Mouse (Mus musculus): ENCODE results near the gene Kcng1. TPM values are rescaled to one million over a fixed set of nuclear protein-coding genes. Genes with fewer than 3 reads are reported as not detected.

Kcng1 gene
- polyA plus RNA-seq, 1 experiment from 2014 or later: not detected

GRCm38 (mm10) chr2:168260900-168261299 lies 20.6 kb downstream of the Kcng1 start:
- DNase-seq (ENCODE audit: low spot score): no peak

DNA sequence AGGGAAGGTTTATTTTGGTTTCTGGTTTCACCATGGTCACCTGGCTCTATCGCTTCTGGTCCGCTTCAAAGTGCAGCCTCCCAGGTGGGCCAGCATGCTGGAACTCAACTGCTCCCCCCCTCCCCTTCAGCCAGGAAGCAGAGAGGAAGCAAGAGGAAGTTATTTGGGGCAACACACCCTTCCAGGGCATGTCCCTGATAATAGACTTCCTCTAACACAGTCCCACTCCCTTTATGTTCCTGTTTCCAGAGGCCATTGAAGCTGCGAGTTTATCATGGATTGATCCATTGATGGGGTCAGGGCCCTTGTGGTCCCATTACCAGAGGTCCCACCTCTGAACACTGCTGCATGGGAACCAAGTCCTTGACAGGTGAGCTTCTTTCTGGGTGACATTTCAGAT lies 21.4 kb downstream of the Kcng1 start:
- DNase-seq (ENCODE audit: low spot score): no peak

- DNase-seq (ENCODE audit: low spot score): no peak
Measured at GRCm38 (mm10) chr2:168259046-168259445, 22.5 kb downstream of the Kcng1 start.

DNA sequence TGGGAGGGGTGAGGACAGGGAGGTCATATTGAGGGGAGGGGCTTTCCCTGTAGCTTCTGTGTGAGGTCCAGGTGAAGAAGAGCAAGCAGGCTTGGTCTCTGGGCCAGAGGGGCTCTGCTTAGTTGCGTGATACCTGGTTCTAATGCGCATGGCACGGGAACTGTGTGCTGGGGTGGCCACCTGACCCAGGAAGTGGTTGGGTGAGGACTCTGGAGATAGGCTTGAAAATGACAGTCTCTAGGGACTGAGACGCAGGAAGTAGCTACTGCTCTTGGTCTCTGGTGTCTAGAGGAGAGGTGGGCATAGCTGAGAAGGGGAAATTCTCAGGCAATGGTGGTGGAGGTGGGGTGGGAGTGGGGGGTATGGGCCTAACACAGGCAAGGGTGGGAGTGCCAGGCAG lies 24.3 kb downstream of the Kcng1 start:
- DNase-seq (ENCODE audit: low spot score): no peak

- no peak for DNase-seq (ENCODE audit: low spot score)
Measured at GRCm38 (mm10) chr2:168256506-168256905, 25.0 kb downstream of the Kcng1 start.

DNA sequence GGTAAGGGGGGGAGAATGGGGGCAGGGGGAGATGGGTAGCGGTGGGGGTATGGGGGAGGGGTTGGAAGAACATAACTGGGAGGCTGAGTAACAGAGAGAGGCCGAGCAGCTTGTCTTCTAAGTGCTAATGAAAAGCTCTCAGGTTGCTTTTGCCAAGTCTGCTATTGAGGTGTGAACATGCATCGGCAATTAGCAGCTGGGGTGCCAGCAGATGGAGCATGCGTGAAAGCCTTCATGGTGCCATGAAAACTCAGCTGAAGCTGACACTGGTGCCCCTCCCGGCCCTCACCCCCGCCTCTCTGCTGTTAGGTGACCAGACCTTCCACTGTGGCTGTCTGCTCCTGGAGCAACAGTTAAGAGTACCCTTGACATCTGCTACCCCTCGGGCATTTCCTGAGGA lies 27.7 kb downstream of the Kcng1 start:
- DNase-seq (ENCODE audit: low spot score): no peak

- peak; percentile 79 for DNase-seq (ENCODE audit: low spot score)
Measured at GRCm38 (mm10) chr2:168252639-168253292, 28.8 kb downstream of the Kcng1 start.

DNA sequence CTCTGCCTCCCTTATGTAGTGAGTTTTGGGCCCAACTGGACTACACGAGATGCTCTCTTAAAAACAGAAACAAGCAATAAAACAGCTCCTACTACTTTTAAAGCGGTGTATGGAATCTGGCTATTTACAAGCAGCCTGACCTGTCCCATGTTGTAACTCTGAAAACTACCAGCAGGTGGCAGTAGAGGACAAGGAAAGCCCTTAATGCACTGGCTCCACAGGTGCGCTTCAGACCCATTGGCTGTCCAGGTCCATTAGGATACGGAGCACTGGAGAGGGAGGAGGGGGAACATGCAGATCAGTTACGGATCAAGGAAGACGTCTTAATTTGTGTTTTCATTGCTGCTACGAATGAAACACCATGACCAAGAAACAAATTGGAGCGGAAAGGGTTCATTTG lies 31.3 kb downstream of the Kcng1 start:
- peak; percentile 85 for DNase-seq (ENCODE audit: low spot score)

GRCm38 (mm10) chr2:168248856-168249245 lies 32.7 kb downstream of the Kcng1 start:
- DNase-seq (ENCODE audit: low spot score): peak; percentile 45

GRCm38 (mm10) chr2:168248167-168248855 lies 33.2 kb downstream of the Kcng1 start:
- no peak for DNase-seq (ENCODE audit: low spot score)

DNA sequence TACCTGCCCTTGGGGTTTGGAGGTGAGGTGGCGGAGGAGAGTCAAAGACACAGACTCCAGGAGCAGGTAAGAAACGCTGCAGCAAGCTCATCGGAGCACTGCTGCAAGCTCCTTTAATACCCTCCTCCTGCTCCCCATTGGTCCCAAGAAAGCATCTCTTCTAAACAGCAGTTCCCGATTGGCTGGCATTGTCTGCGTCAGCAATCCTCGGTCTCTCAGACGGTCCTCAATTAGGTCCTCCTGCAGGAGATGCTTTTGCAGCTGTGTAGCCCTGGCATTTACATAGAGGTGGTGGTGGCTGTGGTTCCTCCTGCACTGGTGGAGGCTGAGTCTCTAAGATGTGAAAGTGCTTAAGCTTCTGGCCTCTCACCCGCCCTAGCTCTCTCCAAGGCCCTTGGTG lies 36.0 kb downstream of the Kcng1 start:
- no peak for DNase-seq (ENCODE audit: low spot score)

DNA sequence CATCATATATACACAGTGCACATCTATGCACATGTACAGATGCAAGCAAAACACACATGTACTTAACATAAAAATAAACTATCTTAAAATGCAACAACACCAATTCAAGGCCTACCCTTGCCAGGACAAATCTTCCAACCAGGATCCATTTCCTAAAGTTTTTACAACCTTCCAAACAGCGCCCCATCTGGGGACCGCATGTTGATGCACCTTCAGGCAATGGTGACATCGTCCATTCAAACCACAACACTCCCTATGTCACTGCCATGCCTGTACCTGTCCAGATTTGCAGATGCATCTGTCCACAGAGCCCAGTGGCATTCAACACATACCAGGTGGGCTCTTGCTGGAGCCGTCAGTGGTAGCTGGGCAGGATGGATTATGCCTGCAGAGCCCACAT lies 38.3 kb downstream of the Kcng1 start:
- DNase-seq (ENCODE audit: low spot score): no peak

DNA sequence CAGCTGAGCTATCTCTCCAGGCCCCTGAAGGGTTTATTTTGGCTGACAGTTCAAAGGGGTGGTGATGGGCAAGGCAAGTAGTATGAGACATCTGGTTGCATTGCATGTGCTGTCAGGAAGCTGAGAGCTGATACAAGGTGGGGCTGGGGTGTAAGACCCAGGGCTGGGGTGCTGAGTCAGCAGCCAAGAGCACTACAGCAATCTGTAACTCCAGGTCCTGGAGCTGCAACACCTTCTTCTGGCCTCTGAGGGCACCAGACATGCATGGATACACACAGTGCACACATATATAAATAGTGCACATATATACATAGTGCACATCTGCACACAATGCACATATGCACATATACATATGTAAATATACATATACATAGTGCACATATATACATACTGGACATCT lies 38.7 kb downstream of the Kcng1 start:
- DNase-seq (ENCODE audit: low spot score): no peak

- DNase-seq (ENCODE audit: low spot score): no peak
Measured at GRCm38 (mm10) chr2:168238335-168238734, 43.2 kb downstream of the Kcng1 start.

- DNase-seq (ENCODE audit: low spot score): no peak
Measured at GRCm38 (mm10) chr2:168233286-168233685, 48.2 kb downstream of the Kcng1 start.

GRCm38 (mm10) chr2:168231471-168231829 lies 50.1 kb downstream of the Kcng1 start:
- DNase-seq (ENCODE audit: low spot score): no peak

GRCm38 (mm10) chr2:168230773-168231470 lies 50.6 kb downstream of the Kcng1 start:
- peak; percentile 16 for DNase-seq (ENCODE audit: low spot score)

- peak; percentile 90 for DNase-seq (ENCODE audit: low spot score)
Measured at GRCm38 (mm10) chr2:168230026-168230728, 51.4 kb downstream of the Kcng1 start, which contains the start of the genes Gm20716, Dpm1 and Mocs3. Gene Gm20716, minus strand, starts transcription at chr2:168230364. Gene Dpm1, minus strand, starts transcription at chr2:168230591. Gene Mocs3, plus strand, starts transcription at chr2:168230622.

DNA sequence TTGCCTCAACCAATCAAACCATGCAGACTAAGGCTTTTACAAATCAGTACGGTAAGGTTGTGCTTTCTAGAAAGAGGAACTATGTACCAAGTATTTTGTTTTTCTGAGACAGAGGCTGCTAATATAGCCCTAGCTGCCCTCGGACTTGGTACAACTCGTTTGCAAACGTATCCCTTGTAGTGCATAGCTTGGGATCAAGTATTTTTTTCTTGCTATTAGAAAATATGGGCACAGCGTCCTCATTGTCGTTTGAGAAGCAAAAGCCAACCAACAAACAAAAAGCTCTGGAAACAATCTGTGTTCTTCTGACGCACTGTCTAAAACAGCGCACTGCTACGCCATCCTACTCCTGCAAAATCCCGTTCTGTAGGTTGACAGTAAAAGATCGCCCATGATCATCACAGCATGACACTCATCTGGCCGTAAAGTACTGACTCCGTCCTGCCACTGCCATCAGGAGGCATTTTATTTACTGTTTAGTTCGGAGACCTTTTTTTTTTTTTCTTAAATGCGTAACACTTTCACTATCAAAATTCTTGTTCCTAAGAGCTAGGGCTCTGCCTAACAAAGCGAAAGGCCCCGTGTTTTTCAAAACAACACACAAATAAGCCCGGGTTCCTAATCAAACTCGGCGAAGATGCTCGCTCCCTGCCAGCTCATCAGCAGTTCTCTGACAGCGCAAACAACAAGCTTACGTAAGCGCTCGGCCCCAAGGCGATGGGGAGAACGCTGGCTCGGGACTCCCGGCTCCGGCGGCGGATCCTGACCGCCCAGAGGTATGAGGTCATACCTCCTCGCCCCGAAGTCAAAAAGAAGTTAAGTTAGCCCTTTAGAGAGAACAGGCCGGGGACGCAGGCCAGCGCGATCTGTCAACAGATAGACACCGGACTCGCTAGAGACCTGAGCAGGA lies 52.2 kb downstream of the Kcng1 start:
- peak; percentile 28 for DNase-seq (ENCODE audit: low spot score)

GRCm38 (mm10) chr2:168223326-168223725 lies 58.2 kb downstream of the Kcng1 start:
- DNase-seq (ENCODE audit: low spot score): no peak

All from thymus, postnatal 0 days (tissue).